Mouse (Mus musculus) splenic B cell, adult 2 months (primary cell): Measurements from ENCODE around the gene Cnga1.
"Not testable (repeated sequence)": the region's sequence is repeated elsewhere in the genome, so short reads cannot be mapped to it uniquely, and the experiment has no call there.

Source experiments
- DNase-seq: peaks from one replicate; pipeline ENCODE4 v3.0.0-alpha.2; 2011; ENCODE audit warnings: low read depth, low spot score
- H3K27me3 ChIP-seq: 2 replicates; pipeline ENCODE4 v1.6.1; 2012; ENCODE audit warnings: mild to moderate bottlenecking, low read length, moderate library complexity, mixed read lengths; ENCODE audit not compliant: control insufficient read depth, poor library complexity, insufficient read depth, severe bottlenecking
- H3K36me3 ChIP-seq: 2 replicates; pipeline ENCODE4 v1.6.1; 2012; ENCODE audit warnings: mild to moderate bottlenecking, low read length, moderate library complexity, mixed read lengths; ENCODE audit not compliant: control insufficient read depth, poor library complexity, insufficient read depth, severe bottlenecking

The Cnga1 gene

DNA sequence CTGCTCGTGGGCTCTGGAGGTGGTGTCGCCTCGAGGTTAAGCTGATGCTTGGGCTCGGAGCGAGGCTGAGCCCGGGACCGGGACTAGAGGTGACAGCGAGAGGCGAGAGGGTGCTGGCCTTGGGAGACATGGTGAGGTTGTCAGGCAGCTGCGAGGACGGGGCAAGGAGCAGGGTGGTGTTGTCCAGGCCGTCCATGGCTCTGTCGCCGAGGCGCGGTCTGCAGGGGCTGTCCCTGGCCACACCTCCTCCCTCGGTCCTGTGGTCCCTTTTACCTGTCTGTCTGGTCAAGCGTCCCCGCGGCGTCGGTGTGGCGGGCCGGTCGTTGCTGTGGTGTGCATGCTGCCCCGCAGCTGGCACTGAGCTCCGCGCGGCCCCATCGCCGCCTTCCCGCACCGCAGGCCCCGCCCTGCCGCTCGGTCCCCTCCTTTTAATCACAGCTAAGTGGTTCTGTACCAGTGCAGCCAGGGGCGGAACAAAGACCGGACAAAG is 56.8 kb downstream of the Cnga1 start, which contains the start of gene Gm5868:
Gene Gm5868 (minus strand): TSS at position 360 of the 490 bp plus-strand sequence.
- DNase-seq: no peak
- no peaks in the 10 kb centered on the region for H3K27me3 ChIP-seq
- H3K36me3 ChIP-seq: no peaks in the 10 kb centered on the region

DNA sequence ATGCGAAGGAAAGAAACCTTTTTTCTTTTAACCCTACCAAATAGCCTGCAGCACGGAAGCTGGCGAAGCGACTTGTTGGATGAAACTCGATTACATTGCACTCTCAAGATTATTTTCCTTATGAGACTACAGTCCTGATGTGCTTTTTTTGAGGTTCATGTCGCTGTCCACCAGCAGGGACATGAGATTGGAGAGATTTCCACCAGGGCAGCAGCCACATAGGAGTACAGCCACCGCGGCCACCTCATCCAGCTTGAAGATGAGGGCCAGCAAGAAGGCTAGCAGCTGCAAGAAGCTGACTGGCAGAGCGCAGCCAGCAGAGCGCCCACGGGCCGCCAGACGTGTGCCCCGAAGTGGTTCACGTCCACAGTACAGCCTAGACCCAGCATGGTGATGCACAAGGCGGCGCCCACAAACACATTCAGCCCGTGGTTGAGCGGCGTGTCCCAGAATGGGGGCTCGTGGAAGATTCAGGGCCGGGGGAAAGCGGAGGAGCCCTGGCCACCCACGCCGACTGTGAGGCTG is 57.3 kb downstream of the Cnga1 start:
- H3K36me3 ChIP-seq, DNase-seq, H3K27me3 ChIP-seq: not testable (repeated sequence)

DNA sequence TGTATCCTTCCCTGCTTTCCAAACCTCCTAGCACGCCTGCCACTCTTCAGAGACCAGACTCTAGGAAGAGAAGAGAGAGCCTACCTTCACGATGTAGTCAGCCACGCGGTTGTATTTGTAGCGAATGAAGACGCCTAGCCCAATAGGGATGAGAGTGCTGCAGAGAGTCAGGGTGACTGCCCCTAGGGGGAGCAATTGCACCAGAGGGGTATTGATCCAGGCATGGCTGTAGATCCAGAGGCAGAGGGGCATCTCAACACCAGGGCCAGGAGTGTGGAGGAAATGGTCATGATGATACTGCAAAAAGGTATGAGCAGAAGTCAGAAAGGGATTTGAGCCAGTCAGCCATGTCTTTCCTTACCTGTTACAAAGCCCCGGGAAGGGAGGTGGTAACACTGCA is 58.0 kb downstream of the Cnga1 start:
- not testable (repeated sequence) for H3K27me3 ChIP-seq, DNase-seq, H3K36me3 ChIP-seq

GRCm38 (mm10) chr5:72580970-72581332 is 63.1 kb downstream of the Cnga1 start, which contains the start of gene Zar1:
Zar1 (minus strand) TSS chr5:72581254.
- not testable (repeated sequence) for H3K27me3 ChIP-seq, DNase-seq, H3K36me3 ChIP-seq

DNA sequence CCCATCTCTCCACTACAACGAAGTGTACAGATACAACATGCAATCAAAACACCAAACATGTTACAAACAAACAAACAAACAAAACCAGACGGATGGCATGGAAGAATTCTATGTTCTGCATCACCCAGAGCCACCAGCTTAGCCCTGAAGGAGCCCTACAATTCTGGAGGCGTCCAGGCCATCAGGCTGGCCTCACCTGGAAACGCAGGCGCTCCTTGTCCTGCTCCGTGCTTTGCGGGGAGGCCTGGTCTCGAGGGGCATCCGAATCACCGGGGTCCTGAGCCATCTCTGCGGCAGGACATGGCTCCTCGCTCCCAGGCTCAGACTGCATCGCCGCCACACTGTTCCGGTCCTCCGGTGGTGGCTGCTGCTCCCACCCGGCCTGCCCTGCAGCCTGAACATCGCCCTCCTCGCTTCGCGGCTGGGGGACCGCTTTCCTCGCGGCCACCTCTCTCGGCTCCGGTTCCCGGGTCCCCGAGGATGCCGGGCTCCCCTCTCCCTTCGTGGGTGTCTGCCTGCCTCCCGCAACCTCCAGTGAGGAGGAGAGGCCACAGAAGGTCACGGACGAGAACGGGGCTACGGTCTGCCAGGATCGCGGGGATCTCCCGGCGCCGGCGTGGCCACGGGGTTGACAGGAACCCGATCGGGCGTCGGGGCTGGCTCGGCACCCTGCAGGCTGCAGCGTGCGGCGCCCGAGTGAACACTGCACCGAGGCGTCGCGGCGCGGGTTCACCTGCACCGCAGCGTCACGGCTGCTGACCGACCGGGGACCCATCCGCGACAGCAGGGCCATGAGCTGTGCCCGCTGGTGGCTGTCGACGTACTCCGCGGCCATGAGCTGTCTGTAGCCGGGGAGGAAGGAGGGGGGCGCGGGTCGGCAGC is 63.7 kb downstream of the Cnga1 start:
- DNase-seq, H3K27me3 ChIP-seq, H3K36me3 ChIP-seq: not testable (repeated sequence)

- H3K27me3 ChIP-seq, DNase-seq, H3K36me3 ChIP-seq: not testable (repeated sequence)
Observed at GRCm38 (mm10) chr5:72579599-72579998, 64.5 kb downstream of the Cnga1 start.

GRCm38 (mm10) chr5:72565621-72566020 is 78.5 kb downstream of the Cnga1 start:
- Histone ChIP-seq H3K36me3 (no peaks in the 10 kb centered on the region), H3K27me3 (no peaks in the 10 kb centered on the region)
- no peak for DNase-seq

DNA sequence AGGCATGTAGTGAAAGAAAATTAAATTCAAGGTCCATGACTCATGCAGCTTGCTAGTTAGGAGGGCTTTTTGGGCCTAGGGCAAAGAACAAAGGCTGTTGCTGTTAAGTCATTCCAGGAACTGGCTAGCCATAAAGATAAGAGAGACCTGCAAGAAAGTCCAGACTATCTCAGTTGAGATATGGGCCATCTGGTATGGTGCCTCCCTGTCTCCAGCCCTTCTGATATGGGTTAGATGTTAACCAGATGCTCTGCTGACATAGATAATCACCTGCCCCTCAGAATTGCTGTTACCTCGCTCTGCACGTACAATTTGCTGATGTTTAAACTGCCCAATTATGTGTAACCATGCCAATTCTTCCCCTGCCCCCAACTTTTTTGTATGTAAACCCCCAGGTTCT is 80.9 kb downstream of the Cnga1 start:
- not testable (repeated sequence) for DNase-seq, H3K27me3 ChIP-seq

GRCm38 (mm10) chr5:72560976-72561628 is 83.0 kb downstream of the Cnga1 start:
- H3K36me3 ChIP-seq: no peaks in the 10 kb centered on the region
- DNase-seq: no peak
- no peaks in the 10 kb centered on the region for H3K27me3 ChIP-seq

More for the DNA sequence above, 80.9 kb downstream of the Cnga1 start:
- not testable (repeated sequence) for H3K36me3 ChIP-seq

- DNase-seq: peak; percentile 98
- H3K36me3 ChIP-seq: no peaks in the 10 kb centered on the region
- H3K27me3 ChIP-seq: no peaks in the 10 kb centered on the region
Observed at GRCm38 (mm10) chr5:72559544-72560049, 84.5 kb downstream of the Cnga1 start, which contains the start of gene Nfxl1. Nfxl1 (minus strand) TSS chr5:72559684.

DNA sequence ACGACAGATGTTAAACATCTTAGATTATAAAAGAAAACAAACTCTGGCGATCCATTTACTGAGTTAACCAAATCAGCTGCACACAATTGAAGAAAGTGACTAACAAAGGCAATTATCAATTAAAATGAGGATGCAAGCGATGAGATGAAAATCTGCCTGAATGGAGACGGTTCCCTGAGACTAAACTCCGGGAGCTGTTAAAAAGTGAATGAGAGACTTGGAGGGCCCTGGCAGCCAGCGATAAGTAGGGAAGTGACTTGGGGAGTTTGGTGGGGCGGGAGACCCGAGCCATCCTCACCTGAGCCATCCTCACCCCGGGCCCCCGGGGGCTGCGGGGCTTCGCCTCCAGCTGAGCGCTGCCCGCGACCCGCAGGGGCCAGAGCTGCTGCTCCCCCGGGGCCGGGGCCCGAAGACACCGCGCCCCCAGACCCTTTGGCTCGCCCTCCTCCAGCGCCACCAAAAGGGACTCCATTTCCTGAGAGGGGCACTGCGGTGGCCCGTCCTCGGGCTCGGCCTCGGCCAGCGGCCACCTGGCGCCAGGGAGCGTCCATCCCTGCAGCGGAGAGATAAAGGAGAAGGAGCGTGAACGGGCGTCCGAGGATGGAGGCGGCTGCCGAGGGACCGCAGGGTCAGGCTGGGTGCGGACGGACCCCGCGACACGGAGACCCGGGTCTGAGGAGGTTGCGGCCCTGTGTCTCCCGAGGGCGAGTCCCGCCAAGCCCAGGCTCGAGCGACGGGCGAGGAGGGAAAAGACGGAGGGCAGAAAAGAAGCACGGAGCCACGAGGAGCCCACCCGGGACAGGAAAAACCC is 85.2 kb downstream of the Cnga1 start:
- DNase-seq: no peak
- Histone ChIP-seq H3K36me3 (no peaks in the 10 kb centered on the region), H3K27me3 (no peaks in the 10 kb centered on the region)

GRCm38 (mm10) chr5:72556245-72556644 is 87.8 kb downstream of the Cnga1 start:
- DNase-seq: no peak
- Histone ChIP-seq H3K27me3 (no peaks in the 10 kb centered on the region), H3K36me3 (no peaks in the 10 kb centered on the region)
